Mouse (Mus musculus) NIH3T3 (cell line): ENCODE results near the gene Wnt7b.

Source experiments
- DNase-seq: peaks from one replicate; pipeline ENCODE4 v3.0.0-alpha.2; 2012; ENCODE audit warnings: low read depth

Wnt7b gene

GRCm38 (mm10) chr15:85507370-85508014 is 74.8 kb downstream of the Wnt7b start:
- no peak for DNase-seq

DNA sequence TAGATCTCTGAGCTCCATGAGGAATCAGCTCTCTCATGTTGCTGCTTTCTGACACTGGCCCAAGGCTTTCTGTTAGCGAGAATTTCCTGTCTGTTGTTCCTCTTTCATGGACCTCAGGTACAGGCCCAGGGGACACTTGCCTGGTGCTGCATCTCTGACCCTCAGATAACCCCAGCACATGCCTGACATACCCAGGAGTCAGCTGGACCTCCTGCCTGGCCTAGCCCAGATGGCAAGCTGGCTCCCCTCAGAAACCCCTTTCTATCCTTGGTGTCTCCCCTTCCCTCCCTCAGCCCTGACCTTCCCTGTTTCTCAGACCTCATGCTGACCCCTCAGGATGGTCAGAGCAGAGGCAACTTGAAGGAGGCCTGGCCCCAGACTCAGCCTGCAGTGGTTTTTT is 75.6 kb downstream of the Wnt7b start:
- DNase-seq: no peak

GRCm38 (mm10) chr15:85505118-85505925 is 77.0 kb downstream of the Wnt7b start:
- DNase-seq: peak; percentile 30

DNA sequence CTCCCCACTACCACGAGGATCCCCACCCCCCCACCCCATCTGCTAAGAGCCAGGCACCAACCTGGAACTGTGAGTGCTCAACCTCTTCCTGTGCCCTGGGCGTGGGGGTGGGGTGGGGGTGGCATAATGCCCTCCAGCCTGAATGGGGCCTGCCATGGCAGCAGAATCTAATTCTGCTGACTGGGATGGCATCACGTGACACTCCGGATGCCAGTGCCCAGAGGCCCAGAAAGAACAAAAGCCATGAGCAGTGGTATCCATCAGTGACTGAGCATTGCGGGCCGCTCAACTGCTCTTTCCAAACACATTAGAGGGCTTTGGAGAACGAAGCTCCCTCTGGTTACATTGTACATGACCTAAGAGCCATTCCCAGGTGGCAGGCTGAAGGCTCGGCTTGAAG is 79.1 kb downstream of the Wnt7b start, which contains the start of gene 7530416G11Rik:
TSS of gene 7530416G11Rik (minus strand) at position 101 of the 400 bp plus-strand sequence.
- no peak for DNase-seq

DNA sequence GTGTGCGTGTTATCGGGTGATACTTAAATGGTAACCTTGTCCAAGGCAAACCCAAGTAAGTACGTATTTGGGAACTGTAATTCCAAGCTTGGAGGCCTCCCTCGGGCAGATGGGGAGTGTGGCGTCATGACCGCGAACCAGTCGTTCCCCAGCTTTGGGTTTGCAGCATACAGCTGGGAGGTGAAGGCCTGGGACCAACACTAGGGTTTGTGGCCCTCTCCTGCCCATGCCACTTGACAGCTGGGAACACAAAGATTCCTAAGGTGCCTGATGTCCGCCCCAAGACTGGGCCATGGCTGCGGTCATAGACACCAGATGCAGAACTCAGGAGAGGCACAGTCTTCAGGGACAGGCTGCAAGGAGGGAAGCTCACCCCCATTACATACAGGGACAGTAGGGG is 82.0 kb downstream of the Wnt7b start:
- no peak for DNase-seq

GRCm38 (mm10) chr15:85497981-85498475 is 84.2 kb downstream of the Wnt7b start:
- no peak for DNase-seq

- DNase-seq: no peak
These were observed 84.7 kb downstream of the Wnt7b start for GRCm38 (mm10) chr15:85497548-85497947.

GRCm38 (mm10) chr15:85494163-85494621 is 88.1 kb downstream of the Wnt7b start:
- no peak for DNase-seq

- DNase-seq: no peak
These were observed 92.5 kb downstream of the Wnt7b start for GRCm38 (mm10) chr15:85489751-85490150.

DNA sequence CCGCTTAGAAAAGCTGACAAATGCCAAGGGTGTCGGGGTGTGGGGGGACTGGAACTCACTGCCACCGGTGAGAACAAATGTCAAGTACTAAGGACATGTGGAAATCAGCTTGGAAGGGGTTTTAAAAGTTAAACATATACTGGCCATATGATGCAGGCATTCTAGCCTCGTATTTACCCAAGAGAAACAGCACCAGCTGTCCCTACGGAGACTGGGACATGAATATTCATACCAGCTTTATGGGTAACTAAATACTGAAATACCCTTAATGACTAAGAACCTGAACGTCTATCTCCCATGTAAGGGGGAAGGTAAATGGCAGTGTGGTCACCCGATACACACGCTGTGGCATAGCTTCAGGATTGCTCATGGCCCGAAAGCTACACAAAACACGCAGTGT is 93.4 kb downstream of the Wnt7b start:
- no peak for DNase-seq
